Mouse (Mus musculus) erythroid progenitor cell, adult 5-6 weeks (primary cell): ENCODE results near the gene E330009J07Rik. TPM values are rescaled to one million over a fixed set of nuclear protein-coding genes. Genes with fewer than 3 reads are reported as not detected.

Experiments used
- ATAC-seq: replicated peaks from 2 replicates; pipeline ENCODE4 v1.8.0; 2016; ENCODE audit warnings: moderate number of reproducible peaks, mild to moderate bottlenecking, moderate TSS enrichment, inconsistent platforms; ENCODE audit not compliant: poor library complexity, low FRiP score, severe bottlenecking
- total RNA-seq, 2 experiments: library from RNA; stranded (forward) in 1 of 2; stranded (reverse) in 1 of 2; fragments of 150-400 nt in 1 of 2; fragments of 186-747, 209-891 nt in 1 of 2; gene quantifications; 2 replicates each; pipeline versions ENCODE4 v1.2.3 to v1.2.4; 2015 to 2017; ENCODE audit warnings: low replicate concordance in 2 of 2

Gene E330009J07Rik
- total RNA-seq, 2 experiments from 2014 or later = 2.9 to 3.9 TPM

DNA sequence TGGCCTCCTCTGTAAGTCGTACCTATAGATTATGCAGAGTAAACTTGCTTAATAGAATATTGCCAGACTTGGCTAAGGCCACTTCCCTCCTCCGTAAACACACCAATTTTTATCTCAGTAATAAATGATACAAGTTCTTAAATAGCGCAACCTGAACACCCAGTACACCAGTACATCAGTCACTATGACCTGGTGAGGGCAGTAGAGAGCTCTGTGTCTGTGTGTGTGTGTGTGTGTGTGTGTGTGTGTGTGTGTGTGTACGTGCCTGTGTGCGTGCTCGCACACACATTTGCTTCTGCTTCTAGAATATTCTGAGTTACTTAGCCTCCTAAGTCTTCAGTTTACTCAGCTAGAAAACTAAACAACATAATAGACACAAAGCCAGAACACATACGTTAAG, 82.6 kb downstream of the E330009J07Rik start:
- ATAC-seq = no peak

Other genes with a start within 250 kb of the E330009J07Rik start
- gene Agk, start 111.0 kb downstream of the E330009J07Rik start, total RNA-seq (2015; ENCODE audit: low replicate concordance) = 0.72 TPM in 1 of 2 replicates, not detected in the other
- 3.0 TPM in 1 of 2 replicates, not detected in the other for gene Agk, start 111.0 kb downstream of the E330009J07Rik start, total RNA-seq (2017; ENCODE audit: low replicate concordance)
- gene Wee2, start 3.0 kb upstream of the E330009J07Rik start, total RNA-seq (2015; ENCODE audit: low replicate concordance) = not detected in 2 replicates
- not detected in 2 replicates for gene Wee2, start 3.0 kb upstream of the E330009J07Rik start, total RNA-seq (2017; ENCODE audit: low replicate concordance)
- 22.0 and 46.1 TPM in 2 replicates for gene Ssbp1, start 35.2 kb upstream of the E330009J07Rik start, total RNA-seq (2015; ENCODE audit: low replicate concordance)
- 11.0 and 11.8 TPM in 2 replicates for gene Ssbp1, start 35.2 kb upstream of the E330009J07Rik start, total RNA-seq (2017; ENCODE audit: low replicate concordance)
- not detected in 2 replicates for gene Tas2r137, start 55.1 kb upstream of the E330009J07Rik start, total RNA-seq (2015; ENCODE audit: low replicate concordance)
- not detected in 2 replicates for gene Tas2r137, start 55.1 kb upstream of the E330009J07Rik start, total RNA-seq (2017; ENCODE audit: low replicate concordance)
- gene Tas2r108, start 57.4 kb upstream of the E330009J07Rik start, total RNA-seq (2015; ENCODE audit: low replicate concordance) = not detected in 2 replicates
- not detected in 2 replicates for gene Tas2r108, start 57.4 kb upstream of the E330009J07Rik start, total RNA-seq (2017; ENCODE audit: low replicate concordance)
- not detected in 2 replicates for gene Prss37, start 83.4 kb upstream of the E330009J07Rik start, total RNA-seq (2015; ENCODE audit: low replicate concordance)
- gene Prss37, start 83.4 kb upstream of the E330009J07Rik start, total RNA-seq (2017; ENCODE audit: low replicate concordance) = not detected in 2 replicates
- gene Olfr461, start 118.9 kb upstream of the E330009J07Rik start, total RNA-seq (2015; ENCODE audit: low replicate concordance) = not detected in 2 replicates
- not detected in 2 replicates for gene Olfr461, start 118.9 kb upstream of the E330009J07Rik start, total RNA-seq (2017; ENCODE audit: low replicate concordance)
- not detected in 2 replicates for gene Olfr460, start 133.4 kb upstream of the E330009J07Rik start, total RNA-seq (2015; ENCODE audit: low replicate concordance)
- not detected in 2 replicates for gene Olfr460, start 133.4 kb upstream of the E330009J07Rik start, total RNA-seq (2017; ENCODE audit: low replicate concordance)
- 36.5 and 41.8 TPM in 2 replicates for gene Clec5a, start 149.7 kb upstream of the E330009J07Rik start, total RNA-seq (2015; ENCODE audit: low replicate concordance)
- 11.0 and 14.8 TPM in 2 replicates for gene Clec5a, start 149.7 kb upstream of the E330009J07Rik start, total RNA-seq (2017; ENCODE audit: low replicate concordance)
- gene Tas2r138, start 177.2 kb upstream of the E330009J07Rik start, total RNA-seq (2015; ENCODE audit: low replicate concordance) = not detected in 2 replicates
- gene Tas2r138, start 177.2 kb upstream of the E330009J07Rik start, total RNA-seq (2017; ENCODE audit: low replicate concordance) = not detected in 2 replicates
- 6.1 and 6.3 TPM in 2 replicates for gene Mgam, start 192.7 kb upstream of the E330009J07Rik start, total RNA-seq (2015; ENCODE audit: low replicate concordance)
- gene Mgam, start 192.7 kb upstream of the E330009J07Rik start, total RNA-seq (2017; ENCODE audit: low replicate concordance) = 2.7 and 3.1 TPM in 2 replicates